Mouse (Mus musculus) CD4-positive, CD25-positive, alpha-beta regulatory T cell (primary cell): ENCODE measurements around the gene Fnbp1l. TPM values are rescaled to one million over a fixed set of nuclear protein-coding genes. Genes with fewer than 3 reads are reported as not detected.

ENCODE experiments used
- polyA plus RNA-seq: library from polyadenylated mRNA; unstranded; fragments of 100-300 nt; shearing (Covaris generic); gene quantifications from one replicate; pipeline ENCODE4 v1.2.1, GENCODE M21; 2017

Fnbp1l gene
- 0.35 TPM for polyA plus RNA-seq

GRCm38 (mm10) chr3:122618991-122619930 lies at the start of gene Fnbp1l:
TSS of gene Fnbp1l (minus strand) at chr3:122619715.

Other genes starting within 250 kb of the Fnbp1l start
- 0.23 TPM for gene Pde5a, start 109.2 kb upstream of the Fnbp1l start, polyA plus RNA-seq